Mouse (Mus musculus): ENCODE measurements around the gene Abca1.

DNA sequence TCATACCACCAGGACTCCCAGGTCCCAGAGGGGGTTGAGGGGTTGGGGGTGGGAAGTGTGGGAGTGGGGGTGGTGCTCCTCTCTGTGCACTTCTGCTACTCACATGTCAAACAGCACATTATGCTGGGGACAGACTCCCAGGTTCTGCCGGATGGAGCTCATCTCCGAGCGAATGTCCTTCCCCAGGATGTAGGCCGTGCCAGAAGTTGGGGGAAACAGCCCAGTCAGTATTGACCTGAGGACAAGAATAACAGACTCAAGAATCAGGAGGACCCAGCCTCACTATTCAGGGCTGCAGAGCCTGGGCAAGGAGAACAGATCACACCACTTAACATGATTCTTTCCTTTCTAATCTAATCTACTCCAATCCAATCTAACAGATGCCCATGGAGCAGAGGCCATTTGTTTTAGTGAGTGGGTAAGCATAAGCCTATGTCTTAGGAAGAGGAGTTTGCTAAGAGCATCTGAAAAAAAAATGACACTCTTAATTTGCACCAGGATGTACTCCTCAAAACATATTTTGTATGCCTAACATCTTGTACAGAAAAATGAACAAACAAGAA, 82.8 kb downstream of the Abca1 start:
- TF ChIP-seq POLR2A (IDR thresholded peaks at IDR 0.05; ENCODE audit: control insufficient read depth in 1 of 2, insufficient read depth in 1 of 2, low read depth in 1 of 2, low read length in 2 of 2, poor library complexity in 1 of 2) (no peak), KAT2A (conservative IDR thresholded peaks at IDR 0.05; ENCODE audit: low read depth, low read length) (no peak), CTCF (IDR thresholded peaks at IDR 0.05 in 2 of 3, conservative IDR thresholded peaks at IDR 0.05 in 1 of 3; ENCODE audit: control insufficient read depth in 1 of 3, insufficient read depth in 1 of 3, low read depth in 2 of 3, low read length in 3 of 3, poor library complexity in 1 of 3, severe bottlenecking in 1 of 3) (no peak), MAX (IDR thresholded peaks at IDR 0.05; ENCODE audit: low read length) (no peak), NELFE (IDR thresholded peaks at IDR 0.05; ENCODE audit: low read depth, low read length) (no peak), HCFC1 (IDR thresholded peaks at IDR 0.05; ENCODE audit: low read depth, low read length) (no peak), MAFK (IDR thresholded peaks at IDR 0.05; ENCODE audit: borderline replicate concordance, low read depth, low read length) (no peak), BHLHE40 (IDR thresholded peaks at IDR 0.05; ENCODE audit: borderline replicate concordance, low read depth, low read length) (no peak), ZNF384 (IDR thresholded peaks at IDR 0.05; ENCODE audit: low read depth, low read length) (no peak), ETS1 (IDR thresholded peaks at IDR 0.05; ENCODE audit: low read depth, low read length) (no peak), USF1 (IDR thresholded peaks at IDR 0.05; ENCODE audit: low read depth, low read length) (no peak)

Measured in MEL (cell line).